Mouse (Mus musculus): ENCODE results near the gene Gm21118.
"Not testable (repeated sequence)": the region's sequence is repeated elsewhere in the genome, so short reads cannot be mapped to it uniquely, and the experiment has no call there.

Gene Gm21118

DNA sequence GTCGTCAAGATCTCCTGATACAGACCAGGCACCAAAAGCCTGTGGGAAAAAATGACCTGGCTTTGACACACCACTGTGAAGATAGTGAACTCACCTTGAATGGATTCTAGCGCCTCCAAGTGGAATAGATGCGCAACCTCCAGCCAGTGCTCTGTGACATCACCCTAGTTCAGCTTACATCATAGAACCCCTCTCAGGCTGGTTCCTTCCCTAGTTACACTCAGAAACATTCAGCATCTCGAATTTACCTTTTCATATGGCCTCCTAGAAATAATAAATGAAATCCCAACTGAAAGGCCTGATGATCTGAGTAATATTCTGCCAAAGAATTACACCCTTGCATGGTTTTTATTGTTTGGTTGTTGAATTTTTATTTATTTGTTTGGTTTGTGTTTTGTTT is at the start of gene Gm21118:
TSS of gene Gm21118 (minus strand) at position 101 of the 400 bp plus-strand sequence.
- not testable (repeated sequence) for DNase-seq

DNA sequence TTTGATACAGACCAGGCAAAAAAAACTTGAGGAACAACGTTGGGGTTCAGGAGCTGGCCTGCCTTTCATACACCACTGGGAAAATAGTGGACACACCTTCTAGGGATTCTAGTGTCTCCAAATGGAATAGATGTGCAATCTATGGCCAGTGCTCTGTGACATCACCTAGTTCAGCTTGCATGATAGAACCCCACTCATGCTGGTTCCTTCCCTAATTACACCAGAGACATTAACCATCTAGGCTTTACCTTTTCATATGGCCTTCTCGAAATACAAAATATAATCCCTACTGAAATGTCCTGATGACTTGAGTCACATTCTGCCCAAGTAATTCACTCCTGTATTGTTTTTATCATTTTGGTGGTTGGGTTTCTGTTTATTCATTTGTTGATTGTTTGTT is 29.7 kb upstream of the Gm21118 start, which contains the start of the genes Gm29423 and Gm29644:
TSS of gene Gm29423 (minus strand) at position 101 of the 400 bp plus-strand sequence.
TSS of gene Gm29644 (minus strand) at position 157 of the 400 bp plus-strand sequence.
- DNase-seq: not testable (repeated sequence)

All from thymus, adult 18-20 months (tissue).